Mouse (Mus musculus): ENCODE measurements at regions not wholly inside any gene's neighbourhood (a gene's known extent, or its start where the extent isn't known, plus 50 kb on each side); places are given as distances from the start of the nearest gene placed in this dataset.

- no peak for DNase-seq (ENCODE audit: low spot score)
Observed at GRCm38 (mm10) chr3:120123155-120123554, 338.9 kb upstream of the Ptbp2 start.

- DNase-seq (ENCODE audit: low spot score): no peak
Observed at GRCm38 (mm10) chr3:120083171-120083932, 299.1 kb upstream of the Ptbp2 start.

GRCm38 (mm10) chr3:120073528-120073927 lies 289.3 kb upstream of the Ptbp2 start:
- no peak for DNase-seq (ENCODE audit: low spot score)

- DNase-seq (ENCODE audit: low spot score): no peak
Observed at GRCm38 (mm10) chr3:120065714-120066113, 281.4 kb upstream of the Ptbp2 start.

- peak; percentile 28 for DNase-seq (ENCODE audit: low spot score)
Observed at GRCm38 (mm10) chr3:120064854-120065480, 280.7 kb upstream of the Ptbp2 start.

GRCm38 (mm10) chr3:120062264-120062663 lies 278.0 kb upstream of the Ptbp2 start:
- no peak for DNase-seq (ENCODE audit: low spot score)

GRCm38 (mm10) chr3:120059959-120060358 lies 275.7 kb upstream of the Ptbp2 start:
- no peak for DNase-seq (ENCODE audit: low spot score)

- no peak for DNase-seq (ENCODE audit: low spot score)
Observed at GRCm38 (mm10) chr3:120055216-120056154, 271.2 kb upstream of the Ptbp2 start.

- no peak for DNase-seq (ENCODE audit: low spot score)
Observed at GRCm38 (mm10) chr3:120047238-120047637, 263.0 kb upstream of the Ptbp2 start.

- no peak for DNase-seq (ENCODE audit: low spot score)
Observed at GRCm38 (mm10) chr3:120037526-120037925, 253.3 kb upstream of the Ptbp2 start.

- no peak for DNase-seq (ENCODE audit: low spot score)
Observed at GRCm38 (mm10) chr3:120019826-120020683, 235.8 kb upstream of the Ptbp2 start.

- no peak for DNase-seq (ENCODE audit: low spot score)
Observed at GRCm38 (mm10) chr3:120015376-120015775, 231.1 kb upstream of the Ptbp2 start.

- DNase-seq (ENCODE audit: low spot score): no peak
Observed at GRCm38 (mm10) chr3:120011861-120012260, 227.6 kb upstream of the Ptbp2 start.

GRCm38 (mm10) chr3:120008110-120008509 lies 223.8 kb upstream of the Ptbp2 start:
- no peak for DNase-seq (ENCODE audit: low spot score)

GRCm38 (mm10) chr3:120004588-120004987 lies 220.3 kb upstream of the Ptbp2 start:
- DNase-seq (ENCODE audit: low spot score): no peak

- DNase-seq (ENCODE audit: low spot score): peak; percentile 42
Observed at GRCm38 (mm10) chr3:120000281-120000680, 216.0 kb upstream of the Ptbp2 start.

GRCm38 (mm10) chr3:119996258-119996988 lies 212.2 kb upstream of the Ptbp2 start:
- DNase-seq (ENCODE audit: low spot score): no peak

GRCm38 (mm10) chr3:119995781-119996180 lies 211.5 kb upstream of the Ptbp2 start:
- DNase-seq (ENCODE audit: low spot score): peak; percentile 18

GRCm38 (mm10) chr3:119987245-119987852 lies 203.1 kb upstream of the Ptbp2 start:
- DNase-seq (ENCODE audit: low spot score): no peak

GRCm38 (mm10) chr3:119977349-119977748 lies 193.1 kb upstream of the Ptbp2 start:
- no peak for DNase-seq (ENCODE audit: low spot score)
